Mouse (Mus musculus): Measurements from ENCODE around the gene Mgst3. TPM values are rescaled to one million over a fixed set of nuclear protein-coding genes. Genes with fewer than 3 reads are reported as not detected.

The Mgst3 gene
- polyA plus RNA-seq, 1 experiment from 2014 or later: 61.9 TPM

DNA sequence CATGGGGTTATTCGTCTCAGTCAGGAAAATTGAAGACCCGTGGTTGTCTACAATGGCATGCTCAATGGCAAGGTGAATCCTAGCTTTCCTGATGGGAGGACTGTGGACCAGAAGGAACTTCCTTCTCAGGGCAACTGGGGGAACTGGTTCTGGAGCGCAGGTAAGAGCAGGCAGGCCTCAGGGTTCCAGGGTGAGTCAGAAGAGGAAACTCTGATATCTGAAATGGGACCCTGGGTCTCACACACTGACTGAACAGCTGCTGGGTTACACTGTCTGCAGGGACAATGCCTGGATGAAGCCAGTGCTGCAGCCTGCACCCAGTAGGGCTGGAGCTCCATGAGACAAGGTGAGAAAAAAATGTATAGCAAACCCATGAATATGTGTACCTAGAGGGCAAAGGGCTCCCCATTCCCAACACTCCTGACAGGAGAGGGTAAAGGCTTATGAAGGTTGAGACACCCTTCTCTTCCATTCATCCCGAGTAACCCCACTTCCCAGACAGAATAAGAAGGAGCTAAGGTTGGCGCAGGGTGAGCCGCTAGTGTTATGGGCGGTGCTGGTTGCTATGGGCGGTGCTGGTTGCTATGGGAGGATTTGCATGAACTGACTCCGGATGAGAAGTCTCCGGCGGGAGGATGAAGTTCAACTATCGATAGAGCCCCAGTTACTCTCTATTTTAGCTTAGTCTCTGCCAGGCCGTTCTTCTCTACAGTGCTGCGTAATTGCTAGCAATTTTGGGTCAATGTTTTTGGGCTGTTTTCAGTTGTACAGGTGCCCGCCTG, 19.4 kb downstream of the Mgst3 start:
- Histone ChIP-seq H3K4me2 (no peak overlapping the region), H3K27ac (no peak overlapping the region), H3K36me3 (peaks cover 5% of the 10 kb centered on the region; the same call in 1 of the 2 replicates), H3K27me3 (no peaks in the 10 kb centered on the region), H3K4me1 (no peaks in the 10 kb centered on the region; the same call in 1 of the 2 replicates), H3K4me3 (no peak overlapping the region), H3K9ac (no peak overlapping the region), H3K9me3 (no peaks in the 10 kb centered on the region)
- WGBS: 23% methylated on average over 15 of the region's 15 CpGs
- no peak for ATAC-seq (ENCODE audit: insufficient number of reproducible peaks, low FRiP score, low TSS enrichment, low read depth)

DNA sequence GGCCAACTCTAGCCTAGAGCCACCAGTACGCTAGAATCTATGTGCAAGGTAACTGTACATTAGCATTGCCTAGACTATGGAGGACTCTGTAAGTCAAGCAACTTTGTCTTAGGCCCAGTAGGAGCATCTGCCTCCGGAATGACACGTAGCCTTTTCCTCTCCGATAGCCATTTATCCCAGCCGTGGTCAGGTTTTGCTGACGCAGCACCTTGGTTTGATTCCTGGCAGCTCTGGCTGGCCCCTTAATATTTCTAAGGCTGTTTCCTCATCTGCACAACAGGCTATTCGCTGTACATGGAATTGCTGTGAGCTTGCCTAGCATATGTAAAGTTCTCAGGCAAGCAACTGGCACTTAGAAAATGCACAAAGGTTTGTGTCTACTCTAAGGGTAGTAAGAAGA, 20.9 kb downstream of the Mgst3 start:
- Histone ChIP-seq H3K9ac (no peak overlapping the region), H3K27ac (no peak overlapping the region), H3K27me3 (no peaks in the 10 kb centered on the region), H3K4me2 (no peak overlapping the region), H3K4me1 (no peaks in the 10 kb centered on the region; the same call in 1 of the 2 replicates), H3K4me3 (no peak overlapping the region), H3K9me3 (no peaks in the 10 kb centered on the region), H3K36me3 (peaks cover 14% of the 10 kb centered on the region; the same call in 1 of the 2 replicates)
- 91% methylated on average over 7 of the region's 7 CpGs for WGBS
- ATAC-seq (ENCODE audit: insufficient number of reproducible peaks, low FRiP score, low TSS enrichment, low read depth): no peak

DNA sequence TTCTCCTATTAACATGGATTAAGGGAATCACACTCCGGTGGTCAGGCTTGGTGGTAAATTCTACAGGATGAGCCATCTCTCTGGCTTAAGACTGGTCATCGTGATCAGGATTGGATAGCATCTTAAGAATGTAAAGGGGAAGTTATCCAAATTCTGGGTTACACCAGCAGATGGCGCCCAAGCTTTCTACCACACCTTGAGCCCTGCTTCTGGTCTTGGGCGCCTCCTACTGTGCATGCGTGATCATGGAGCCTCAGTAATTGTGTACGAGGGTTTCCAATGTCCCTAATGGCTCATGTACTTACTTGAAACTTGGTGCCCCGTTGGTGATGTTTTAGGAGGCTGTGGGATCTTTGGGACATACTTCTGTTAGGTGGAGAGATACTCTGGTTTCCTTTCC, 23.7 kb downstream of the Mgst3 start:
- no peak for ATAC-seq (ENCODE audit: insufficient number of reproducible peaks, low FRiP score, low TSS enrichment, low read depth)
- Histone ChIP-seq H3K4me2 (no peak overlapping the region), H3K9ac (no peak overlapping the region), H3K4me3 (no peak overlapping the region), H3K27me3 (no peaks in the 10 kb centered on the region), H3K36me3 (peaks cover 37% of the 10 kb centered on the region), H3K27ac (no peak overlapping the region), H3K4me1 (no peaks in the 10 kb centered on the region; the same call in 1 of the 2 replicates), H3K9me3 (no peaks in the 10 kb centered on the region)
- 9% methylated on average over 7 of the region's 7 CpGs for WGBS

DNA sequence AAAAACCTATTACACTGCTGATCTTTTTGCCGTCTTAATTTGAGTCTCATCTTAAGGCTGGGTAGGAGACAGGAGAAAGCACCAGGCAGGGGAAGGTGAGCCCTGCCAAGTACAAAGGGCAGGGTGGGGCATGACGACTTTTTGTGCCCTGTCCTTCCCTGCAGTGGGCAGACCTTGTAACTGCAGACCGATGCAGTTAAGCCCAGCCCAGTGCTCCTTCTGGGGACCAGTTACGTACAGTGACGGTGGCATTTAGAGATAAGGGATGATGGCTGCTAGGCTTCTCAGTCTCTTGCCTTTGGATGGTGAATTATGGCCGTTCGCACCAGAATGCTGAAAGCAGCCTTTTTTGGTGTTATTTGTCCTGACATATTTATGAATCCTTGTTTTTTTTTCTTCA, 25.1 kb downstream of the Mgst3 start:
- Histone ChIP-seq H3K27ac (no peak overlapping the region), H3K36me3 (peaks cover 43% of the 10 kb centered on the region), H3K4me1 (no peaks in the 10 kb centered on the region), H3K9ac (no peak overlapping the region), H3K27me3 (no peaks in the 10 kb centered on the region), H3K9me3 (no peaks in the 10 kb centered on the region), H3K4me2 (no peak overlapping the region), H3K4me3 (no peak overlapping the region)
- ATAC-seq (ENCODE audit: insufficient number of reproducible peaks, low FRiP score, low TSS enrichment, low read depth): no peak
- 78% methylated on average over 7 of the region's 7 CpGs for WGBS

- no peaks in the 10 kb centered on the region for H3K27me3 ChIP-seq
- no peaks in the 10 kb centered on the region for H3K4me1 ChIP-seq
- no peak overlapping the region for H3K27ac ChIP-seq
- no peak for ATAC-seq (ENCODE audit: insufficient number of reproducible peaks, low FRiP score, low TSS enrichment, low read depth)
- H3K9me3 ChIP-seq: no peaks in the 10 kb centered on the region
- no peak overlapping the region for H3K9ac ChIP-seq
- H3K4me2 ChIP-seq: no peak overlapping the region
- H3K36me3 ChIP-seq: peaks cover 43% of the 10 kb centered on the region
- H3K4me3 ChIP-seq: no peak overlapping the region
- 93% methylated on average over 4 of the region's 4 CpGs for WGBS
These were observed 25.6 kb downstream of the Mgst3 start for GRCm38 (mm10) chr1:167368018-167368417.

- 89% methylated on average over 6 of the region's 6 CpGs for WGBS
- no peaks in the 10 kb centered on the region for H3K9me3 ChIP-seq
- H3K27me3 ChIP-seq: no peaks in the 10 kb centered on the region
These were observed 27.0 kb downstream of the Mgst3 start for GRCm38 (mm10) chr1:167366621-167367020.

GRCm38 (mm10) chr1:167365808-167366207, 27.8 kb downstream of the Mgst3 start:
- H3K4me1 ChIP-seq: no peaks in the 10 kb centered on the region
- WGBS: 84% methylated on average over 7 of the region's 7 CpGs

More at GRCm38 (mm10) chr1:167366621-167367020, 27.0 kb downstream of the Mgst3 start:
- Histone ChIP-seq H3K27ac (no peak overlapping the region), H3K4me3 (no peak overlapping the region), H3K9ac (no peak overlapping the region), H3K4me1 (no peaks in the 10 kb centered on the region), H3K4me2 (no peak overlapping the region), H3K36me3 (peaks cover 49% of the 10 kb centered on the region)
- ATAC-seq (ENCODE audit: insufficient number of reproducible peaks, low FRiP score, low TSS enrichment, low read depth): no peak

GRCm38 (mm10) chr1:167363322-167363721, 30.3 kb downstream of the Mgst3 start:
- Histone ChIP-seq H3K27me3 (no peaks in the 10 kb centered on the region), H3K9me3 (no peaks in the 10 kb centered on the region), H3K4me3 (no peak overlapping the region), H3K9ac (no peak overlapping the region), H3K4me2 (no peak overlapping the region), H3K4me1 (no peaks in the 10 kb centered on the region), H3K27ac (no peak overlapping the region), H3K36me3 (peaks cover 55% of the 10 kb centered on the region)
- 52% methylated on average over 5 of the region's 5 CpGs for WGBS
- no peak for ATAC-seq (ENCODE audit: insufficient number of reproducible peaks, low FRiP score, low TSS enrichment, low read depth)

More at GRCm38 (mm10) chr1:167365808-167366207, 27.8 kb downstream of the Mgst3 start:
- no peak overlapping the region for H3K4me2 ChIP-seq
- H3K27ac ChIP-seq: no peak overlapping the region
- H3K4me3 ChIP-seq: no peak overlapping the region
- H3K9me3 ChIP-seq: no peaks in the 10 kb centered on the region
- peaks cover 57% of the 10 kb centered on the region for H3K36me3 ChIP-seq
- no peak overlapping the region for H3K9ac ChIP-seq
- ATAC-seq (ENCODE audit: insufficient number of reproducible peaks, low FRiP score, low TSS enrichment, low read depth): no peak
- H3K27me3 ChIP-seq: no peaks in the 10 kb centered on the region

- H3K27me3 ChIP-seq: no peaks in the 10 kb centered on the region
- H3K9ac ChIP-seq: no peak overlapping the region
- H3K4me1 ChIP-seq: no peaks in the 10 kb centered on the region
- WGBS: 72% methylated on average over 4 of the region's 4 CpGs
- H3K27ac ChIP-seq: no peak overlapping the region
- no peaks in the 10 kb centered on the region for H3K9me3 ChIP-seq
- ATAC-seq (ENCODE audit: insufficient number of reproducible peaks, low FRiP score, low TSS enrichment, low read depth): no peak
- H3K4me3 ChIP-seq: no peak overlapping the region
- H3K4me2 ChIP-seq: no peak overlapping the region
- peaks cover 50% of the 10 kb centered on the region for H3K36me3 ChIP-seq
These were observed 30.8 kb downstream of the Mgst3 start for GRCm38 (mm10) chr1:167362819-167363218.

- H3K4me2 ChIP-seq: no peak overlapping the region
- WGBS: 76% methylated on average over 4 of the region's 4 CpGs
- no peak overlapping the region for H3K9ac ChIP-seq
- H3K9me3 ChIP-seq: no peaks in the 10 kb centered on the region
- no peak overlapping the region for H3K4me3 ChIP-seq
- H3K27ac ChIP-seq: no peak overlapping the region
- no peaks in the 10 kb centered on the region for H3K27me3 ChIP-seq
- ATAC-seq (ENCODE audit: insufficient number of reproducible peaks, low FRiP score, low TSS enrichment, low read depth): no peak
- peaks cover 39% of the 10 kb centered on the region for H3K36me3 ChIP-seq
- no peaks in the 10 kb centered on the region for H3K4me1 ChIP-seq
These were observed 33.4 kb downstream of the Mgst3 start for GRCm38 (mm10) chr1:167360268-167360667.

- peaks cover 44% of the 10 kb centered on the region for H3K36me3 ChIP-seq
- no peak for ATAC-seq (ENCODE audit: insufficient number of reproducible peaks, low FRiP score, low TSS enrichment, low read depth)
- no peaks in the 10 kb centered on the region for H3K27me3 ChIP-seq
- no peak overlapping the region for H3K4me3 ChIP-seq
- H3K9me3 ChIP-seq: no peaks in the 10 kb centered on the region
- no peak overlapping the region for H3K9ac ChIP-seq
- 72% methylated on average over 9 of the region's 9 CpGs for WGBS
- no peak overlapping the region for H3K27ac ChIP-seq
- H3K4me2 ChIP-seq: no peak overlapping the region
- no peaks in the 10 kb centered on the region for H3K4me1 ChIP-seq
These were observed 34.9 kb downstream of the Mgst3 start for GRCm38 (mm10) chr1:167358731-167359130.

GRCm38 (mm10) chr1:167357387-167357786, 36.3 kb downstream of the Mgst3 start:
- H3K4me3 ChIP-seq: no peak overlapping the region
- peaks cover 46% of the 10 kb centered on the region for H3K36me3 ChIP-seq
- no peak overlapping the region for H3K27ac ChIP-seq
- WGBS: 91% methylated on average over 9 of the region's 9 CpGs
- H3K9ac ChIP-seq: no peak overlapping the region
- no peaks in the 10 kb centered on the region for H3K27me3 ChIP-seq
- H3K4me1 ChIP-seq: no peaks in the 10 kb centered on the region
- H3K4me2 ChIP-seq: no peak overlapping the region
- no peak for ATAC-seq (ENCODE audit: insufficient number of reproducible peaks, low FRiP score, low TSS enrichment, low read depth)
- H3K9me3 ChIP-seq: no peaks in the 10 kb centered on the region

All from limb, embryonic 15.5 days (tissue).